Mouse (Mus musculus) retina, adult 2 months (tissue): ENCODE measurements around the gene Maml3.

Source experiments
- DNase-seq: peaks from one replicate; pipeline ENCODE4 v3.0.0-alpha.2; 2012; ENCODE audit warnings: low read depth, low spot score

The Maml3 gene

DNA sequence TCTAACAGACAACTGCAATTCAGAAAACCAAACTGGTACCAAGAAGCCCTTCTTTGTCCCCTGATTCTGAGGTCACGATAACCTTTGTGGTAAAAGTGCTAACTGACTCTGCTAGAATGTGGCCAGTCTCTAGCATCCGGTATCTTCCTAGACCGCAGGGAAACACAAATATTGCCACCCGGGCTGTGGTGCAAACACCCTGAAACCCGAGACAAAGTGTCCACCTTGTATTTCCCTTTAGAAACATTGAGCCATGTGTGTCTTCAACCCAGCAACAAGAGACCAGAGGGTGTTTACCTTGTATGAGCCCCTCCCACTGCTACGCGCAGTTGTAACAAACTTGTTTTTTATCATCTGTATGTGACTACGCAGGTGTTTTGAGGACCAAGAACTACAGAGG is 359.7 kb downstream of the Maml3 start:
- no peak for DNase-seq

DNA sequence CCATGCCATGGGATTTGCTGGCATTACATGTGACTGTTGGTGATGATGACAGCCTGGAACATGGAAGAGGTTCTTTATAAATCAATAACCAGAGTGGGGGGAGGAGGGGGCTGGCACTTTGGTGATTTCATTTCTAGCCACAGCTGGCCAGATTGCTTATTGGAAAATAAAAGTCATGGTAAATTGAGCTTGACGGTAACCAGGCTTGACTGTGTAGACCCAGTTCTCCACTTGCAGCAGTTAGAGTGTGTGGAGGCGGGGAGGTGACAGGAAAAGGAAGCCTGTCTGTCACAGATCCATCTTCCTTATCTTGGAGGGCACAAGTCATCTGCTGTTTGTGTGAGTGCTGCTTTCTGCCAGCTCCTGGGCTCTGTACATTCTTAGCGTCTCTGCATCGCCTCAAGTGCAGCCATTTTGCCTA is 360.5 kb downstream of the Maml3 start:
- DNase-seq: no peak

DNA sequence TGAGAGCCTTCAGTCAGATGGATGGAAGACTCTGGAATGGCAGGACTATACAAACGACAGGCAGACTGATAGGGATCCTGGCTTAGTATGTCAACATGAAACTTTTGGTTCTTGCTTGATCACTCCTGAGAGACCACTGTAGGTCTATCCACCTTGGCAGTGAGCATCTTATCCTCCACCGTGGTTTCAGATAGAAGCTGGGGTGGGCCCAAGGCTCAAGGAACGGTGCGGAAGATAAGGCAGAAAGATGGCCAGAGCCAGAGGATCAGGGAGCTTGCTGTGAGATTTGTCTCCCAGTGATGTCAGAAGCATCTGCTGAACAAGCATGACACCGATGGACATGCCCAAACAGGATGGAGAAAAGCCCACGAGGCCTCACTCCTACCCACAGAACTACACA is 362.5 kb downstream of the Maml3 start:
- DNase-seq: no peak

DNA sequence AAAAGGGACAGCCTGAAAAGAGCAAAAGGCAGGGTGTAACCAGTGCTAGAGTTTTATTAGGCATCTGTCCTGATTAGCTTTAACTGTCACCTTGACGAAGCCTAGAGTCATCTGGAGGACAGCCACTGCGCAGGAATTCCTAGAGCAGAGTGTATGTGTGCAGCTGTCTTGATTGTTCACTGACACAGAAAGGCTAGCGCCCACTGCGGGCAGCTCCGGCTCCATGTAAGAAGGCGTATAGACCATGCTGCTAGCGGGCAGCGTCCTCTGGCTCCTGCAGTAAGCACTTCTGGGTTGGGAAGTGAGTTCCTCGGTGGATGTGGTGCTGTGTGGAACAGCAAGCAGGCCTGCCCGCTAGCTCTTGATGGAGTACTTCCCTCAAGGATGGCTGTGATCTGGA is 363.1 kb downstream of the Maml3 start:
- DNase-seq: no peak

DNA sequence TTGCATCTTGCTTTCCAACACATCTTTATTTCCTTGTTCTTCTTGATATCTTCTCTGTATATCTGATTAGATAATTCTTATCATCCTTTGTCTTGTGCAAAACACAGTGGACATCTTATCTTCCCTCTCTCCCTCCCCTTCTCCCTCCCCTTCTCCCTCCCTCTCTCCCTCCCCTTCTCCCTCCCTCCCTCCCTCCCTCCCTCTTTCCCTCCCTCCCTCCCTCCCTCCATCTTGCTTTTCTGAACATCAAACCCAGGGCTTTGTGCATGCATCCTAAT is 365.1 kb downstream of the Maml3 start:
- DNase-seq: no peak

DNA sequence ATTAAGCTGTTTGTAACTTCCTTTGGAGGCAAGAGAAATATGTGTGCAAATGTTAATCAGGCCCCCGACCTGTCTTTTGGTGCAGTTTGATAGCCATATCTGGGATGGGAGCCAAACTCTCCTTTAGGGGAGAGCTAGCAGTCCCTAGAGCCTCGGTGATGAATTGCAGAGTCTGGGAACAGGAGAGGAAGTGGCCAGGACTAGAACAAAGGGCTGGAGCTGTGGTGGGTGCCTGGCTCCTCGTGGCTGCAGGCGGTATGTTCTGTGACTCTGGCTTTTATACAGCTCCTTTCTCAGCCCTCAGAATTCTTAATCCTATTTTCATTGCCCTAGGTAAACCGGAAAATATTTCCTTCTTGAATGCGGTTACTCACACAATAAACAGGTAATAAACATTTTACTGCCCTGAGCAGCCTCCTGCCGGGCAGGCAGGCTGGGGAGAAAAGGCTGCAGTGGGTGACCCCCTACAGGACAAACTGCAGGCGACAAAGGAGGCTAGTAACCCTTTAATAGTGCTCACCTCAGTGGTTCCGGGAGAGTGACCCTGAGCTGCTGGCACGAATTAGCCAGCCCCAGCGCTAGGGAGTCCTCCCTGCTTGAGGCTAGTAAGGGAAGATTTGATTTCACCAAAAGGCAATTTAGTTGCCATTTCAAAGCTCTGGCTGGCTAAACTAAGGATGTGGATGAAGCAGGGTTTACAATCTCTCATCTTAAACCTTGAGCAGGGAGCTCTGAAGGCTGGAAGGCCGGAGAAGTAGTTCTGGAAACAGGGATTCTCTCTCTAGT is 365.6 kb downstream of the Maml3 start:
- no peak for DNase-seq

DNA sequence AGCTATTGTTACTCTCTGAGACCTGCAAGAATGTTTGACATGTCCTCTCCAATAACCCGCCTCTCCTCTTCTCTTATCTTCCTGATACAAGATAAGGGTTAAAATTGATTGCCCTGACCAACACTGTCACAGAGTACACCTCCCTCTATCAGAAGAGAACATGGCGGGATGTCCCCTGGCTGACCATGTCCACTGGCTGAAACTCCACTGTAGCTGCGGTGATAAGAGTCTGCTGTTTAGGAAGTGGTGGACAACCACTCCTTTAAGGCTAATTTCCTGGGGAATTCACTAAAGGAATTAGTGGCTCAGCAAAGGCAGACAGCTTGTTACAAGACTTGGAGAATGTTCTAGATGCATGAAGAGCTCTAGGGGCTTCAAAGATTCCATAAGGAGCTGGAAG is 371.2 kb downstream of the Maml3 start:
- DNase-seq: no peak

DNA sequence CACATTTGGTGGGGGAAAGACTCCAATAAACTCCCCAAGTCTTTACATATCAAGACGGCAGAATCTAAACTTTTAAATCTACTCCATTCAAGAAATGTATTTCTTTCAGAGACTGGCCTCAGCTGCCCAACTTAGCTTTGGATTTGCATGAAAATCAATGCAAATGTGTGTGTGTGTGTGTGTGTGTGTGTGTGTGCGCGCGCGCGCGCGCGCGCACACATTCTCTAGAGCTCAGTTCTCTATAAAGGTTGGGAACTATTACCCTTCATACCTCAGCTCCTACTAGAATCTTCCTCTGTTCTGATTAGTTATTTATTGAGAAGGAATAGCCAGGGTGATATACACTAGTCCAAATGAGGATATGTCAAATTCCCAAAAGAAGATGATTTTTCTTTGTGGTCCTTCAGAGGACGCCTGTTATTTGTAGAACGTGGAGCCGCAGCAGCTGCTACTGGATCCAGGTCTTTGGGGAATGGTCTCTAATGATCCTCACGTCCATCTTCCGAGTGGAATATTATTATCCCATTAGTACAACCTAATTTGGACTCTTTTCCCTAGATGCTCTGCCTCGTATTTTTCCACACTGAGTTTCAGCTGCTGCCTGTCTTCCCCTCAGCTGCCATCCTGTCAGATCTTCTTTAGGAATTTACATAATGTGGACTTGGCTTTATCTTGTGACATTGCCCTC is 372.8 kb downstream of the Maml3 start:
- no peak for DNase-seq

DNA sequence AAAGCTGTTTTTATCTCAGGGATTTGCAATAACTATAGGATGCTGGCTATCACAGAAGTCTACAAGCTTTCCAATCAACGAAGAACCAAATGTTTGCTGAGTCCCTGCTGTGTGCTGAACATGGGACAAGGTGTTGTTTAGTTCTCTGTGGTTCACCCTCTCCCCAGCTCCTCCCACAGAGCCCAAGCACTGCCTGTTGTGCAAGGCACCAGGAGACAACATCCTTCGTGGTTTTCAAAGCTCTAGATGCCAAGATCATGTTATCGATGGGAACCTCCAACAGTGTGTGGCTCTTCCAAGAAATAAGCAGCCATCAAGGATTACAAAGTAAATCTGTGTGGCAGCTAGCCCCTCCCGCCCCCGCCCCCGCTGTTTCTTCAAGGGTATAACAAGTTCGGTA is 374.2 kb downstream of the Maml3 start:
- DNase-seq: no peak

DNA sequence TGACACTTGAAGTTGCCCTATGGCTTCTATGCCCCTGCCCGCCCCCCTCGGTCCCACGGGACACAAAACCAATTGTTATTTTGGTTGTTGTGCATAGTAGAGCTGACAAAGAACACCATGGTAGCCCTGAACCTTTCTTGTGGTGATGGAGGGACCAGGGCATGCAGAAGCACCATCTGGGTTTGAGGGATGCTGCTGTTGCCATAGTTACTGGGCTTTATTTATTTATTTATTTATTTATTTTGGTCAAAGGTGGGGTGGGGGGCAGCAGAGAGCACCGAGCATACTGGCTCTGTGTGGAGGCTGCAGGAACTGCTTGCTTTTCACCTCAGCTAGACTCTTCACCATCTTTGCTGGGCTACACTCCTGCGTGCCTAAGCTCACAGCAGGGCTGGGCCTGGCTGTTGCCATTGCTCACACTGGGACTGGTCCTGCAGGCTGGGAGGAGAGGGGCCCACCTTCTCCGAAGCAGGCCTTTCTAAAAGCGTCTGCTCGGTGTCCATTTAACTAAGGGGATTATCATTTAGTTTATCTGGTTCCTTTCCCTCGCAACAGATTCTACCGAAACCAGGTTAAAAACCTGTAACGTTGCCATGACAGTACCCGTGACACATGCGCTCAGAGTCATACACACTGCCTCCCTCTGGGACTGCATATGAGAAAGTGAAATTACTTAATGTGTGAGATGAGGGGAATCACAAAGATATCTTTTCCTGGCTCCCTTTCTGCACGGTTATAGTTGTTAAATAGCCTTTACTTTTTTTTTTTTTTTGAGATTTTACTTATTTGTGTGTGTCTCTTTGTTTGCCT is 375.6 kb downstream of the Maml3 start:
- DNase-seq: no peak

DNA sequence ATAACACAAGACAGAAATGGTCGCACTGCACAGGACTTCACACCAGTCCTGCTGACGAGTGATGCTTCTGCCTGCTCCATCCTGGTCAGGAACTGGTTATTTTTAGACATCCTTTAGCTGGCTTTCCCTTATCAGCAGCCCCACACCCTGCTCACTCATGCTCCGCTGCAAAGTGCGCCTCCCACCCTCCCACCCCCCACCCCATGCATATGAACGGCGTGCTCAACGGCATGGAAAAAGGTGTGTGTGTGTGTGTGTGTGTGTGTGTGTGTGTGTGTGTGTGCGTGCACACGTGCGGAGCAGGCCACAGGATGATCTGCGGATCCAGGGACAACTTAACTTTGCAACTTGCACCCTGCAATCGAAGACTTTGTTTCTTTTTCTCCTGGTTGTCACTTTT is 376.4 kb downstream of the Maml3 start:
- DNase-seq: no peak

DNA sequence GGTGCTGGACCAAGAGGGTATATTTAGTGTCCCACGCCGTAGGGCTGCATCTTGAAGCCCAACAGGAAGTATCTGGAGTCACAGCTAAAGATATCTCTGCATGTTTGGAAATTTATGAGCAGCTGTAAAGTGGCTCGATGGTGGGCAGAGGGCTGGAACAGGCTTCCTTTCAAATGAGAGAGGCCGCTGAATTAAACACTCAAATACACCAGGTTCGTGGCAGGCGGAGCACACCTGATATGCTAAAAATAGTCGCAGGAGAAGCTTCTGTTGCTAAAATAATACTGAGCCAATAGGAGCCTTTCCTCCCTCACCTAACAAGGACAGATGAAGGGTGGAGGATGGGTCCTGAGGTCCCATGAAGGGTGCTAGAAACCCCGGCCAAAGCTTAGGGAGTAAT is 376.9 kb downstream of the Maml3 start:
- DNase-seq: no peak

DNA sequence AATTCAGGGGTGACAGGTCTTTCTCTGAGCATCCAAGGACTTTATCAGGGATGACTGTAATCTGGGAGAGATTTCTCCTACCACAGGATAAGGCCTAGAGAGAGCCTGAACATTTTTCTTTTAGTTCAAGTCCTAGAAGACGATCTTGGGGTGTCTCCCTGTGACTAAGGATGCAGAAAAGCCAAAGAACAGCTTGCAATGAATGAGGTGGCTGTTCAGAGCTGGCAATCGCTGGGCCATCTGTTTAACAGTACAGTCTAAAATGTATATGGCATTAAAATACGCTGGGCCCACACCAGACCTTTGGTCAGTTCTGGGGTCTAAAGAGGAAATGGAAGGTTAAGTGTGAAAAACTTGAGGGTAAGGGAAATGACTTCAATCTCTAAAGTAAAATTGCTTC is 377.4 kb downstream of the Maml3 start:
- no peak for DNase-seq

DNA sequence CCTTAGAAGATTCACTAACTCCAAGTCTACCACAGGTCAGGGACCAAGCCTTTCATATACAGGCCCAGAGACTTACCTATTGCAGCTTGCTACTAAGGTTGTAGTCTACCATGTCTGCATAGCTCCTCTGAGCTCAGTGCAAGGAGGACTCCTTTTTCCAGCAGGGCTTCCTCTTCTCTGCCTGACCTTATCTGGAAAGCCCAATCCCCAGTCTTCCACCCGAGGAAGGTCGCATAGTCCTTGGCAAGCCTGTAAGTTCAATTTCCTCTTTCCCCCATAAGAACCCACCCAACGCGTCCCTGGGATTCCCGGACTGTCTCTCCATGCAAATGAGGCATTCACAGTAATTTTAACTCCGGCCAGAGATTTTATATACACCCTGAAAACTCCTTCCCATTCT is 378.6 kb downstream of the Maml3 start:
- DNase-seq: no peak

DNA sequence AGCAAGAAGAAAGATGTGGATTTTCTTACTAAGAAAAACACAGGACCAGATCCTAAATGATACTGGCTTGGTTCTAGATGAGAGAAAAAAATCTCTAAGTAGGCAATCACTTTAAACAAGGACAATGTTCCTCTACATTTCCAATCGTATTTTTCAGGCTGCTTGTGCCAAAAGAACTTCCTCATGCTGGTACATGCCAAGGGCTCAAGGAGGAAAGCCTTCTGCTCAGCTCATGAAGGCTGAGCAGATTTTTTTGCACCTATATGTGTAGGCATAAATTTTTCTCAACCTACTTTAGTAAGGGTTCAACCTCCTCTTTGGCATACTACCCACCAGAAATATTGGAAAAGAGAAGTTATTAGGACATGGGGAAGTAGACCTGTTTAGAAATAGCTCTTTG is 384.9 kb downstream of the Maml3 start:
- DNase-seq: no peak

DNA sequence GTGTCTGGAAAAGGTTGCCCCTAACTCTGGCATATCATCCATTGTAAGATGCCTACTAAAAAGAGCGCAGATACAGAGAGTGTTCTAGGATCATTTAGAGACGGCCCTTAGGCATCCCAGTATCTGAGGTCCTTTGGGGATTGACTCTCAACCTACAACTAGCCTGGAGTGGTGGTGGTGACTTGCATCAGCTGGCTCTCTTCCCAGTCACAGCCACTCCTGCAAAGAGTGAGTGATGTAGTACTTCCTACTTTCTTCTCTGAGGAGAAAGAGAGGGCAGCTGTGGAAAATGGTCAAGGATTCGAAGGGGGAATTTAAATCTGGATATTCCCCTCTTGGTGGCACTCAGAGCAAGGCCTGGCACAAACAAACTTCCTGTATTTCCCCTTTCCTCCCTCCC is 385.5 kb downstream of the Maml3 start:
- DNase-seq: no peak

DNA sequence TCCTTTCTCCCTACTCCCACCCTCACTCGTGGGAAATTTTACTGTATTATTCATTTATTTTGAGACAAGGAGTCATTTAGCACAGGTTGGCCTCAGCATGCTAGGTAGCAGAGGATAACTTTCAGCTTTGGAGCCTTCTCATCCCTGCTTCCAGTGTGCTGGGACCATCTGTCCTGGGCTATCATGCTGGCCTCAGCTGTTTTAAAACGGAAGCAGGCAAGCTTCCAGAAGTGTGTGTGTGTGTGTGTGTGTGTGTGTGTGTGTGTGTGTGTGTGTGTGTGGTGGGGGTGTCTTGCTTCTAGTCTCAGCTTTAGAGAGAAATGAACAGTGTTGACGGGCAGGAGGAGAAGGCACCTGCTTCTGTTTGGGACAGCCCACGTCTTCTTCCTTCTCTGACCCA is 387.0 kb downstream of the Maml3 start:
- no peak for DNase-seq

DNA sequence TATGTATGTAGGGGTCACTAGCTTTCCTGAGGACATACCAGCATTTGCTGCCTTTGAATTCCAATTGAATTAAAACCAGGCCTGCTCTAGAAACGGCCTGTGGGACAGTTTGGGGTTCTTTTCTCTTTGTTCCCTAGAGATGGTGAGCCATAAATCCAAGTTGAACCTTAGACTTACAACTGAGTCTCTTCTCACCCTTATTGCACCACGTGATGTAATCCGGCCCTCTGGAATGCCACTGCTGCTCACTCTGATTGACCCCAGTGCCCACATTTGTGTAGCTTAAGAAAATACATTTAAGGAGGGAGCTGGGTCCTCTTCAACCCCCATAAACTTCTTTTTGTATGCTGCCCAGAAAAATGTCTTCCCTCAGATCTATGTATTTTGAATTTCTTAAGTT is 387.4 kb downstream of the Maml3 start:
- no peak for DNase-seq

DNA sequence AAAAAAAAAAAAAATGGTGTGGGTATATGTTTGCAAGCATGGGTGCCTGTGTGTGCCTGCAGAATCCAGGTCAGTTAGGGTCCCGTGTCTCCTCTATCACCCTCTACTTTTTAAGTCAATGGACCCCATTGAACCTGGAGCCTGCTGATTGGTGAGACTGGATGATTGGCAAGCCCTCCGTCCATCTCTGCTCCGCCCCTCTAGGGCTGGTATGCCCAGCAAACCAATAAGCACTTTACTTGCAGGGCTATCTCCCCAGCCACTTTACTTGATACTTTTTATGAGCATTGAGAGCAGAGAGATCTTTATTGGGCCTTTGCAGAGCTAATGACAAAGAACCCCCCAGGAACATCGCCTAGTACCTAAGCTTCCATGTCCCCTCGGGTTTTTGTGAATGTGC is 390.4 kb downstream of the Maml3 start:
- no peak for DNase-seq

DNA sequence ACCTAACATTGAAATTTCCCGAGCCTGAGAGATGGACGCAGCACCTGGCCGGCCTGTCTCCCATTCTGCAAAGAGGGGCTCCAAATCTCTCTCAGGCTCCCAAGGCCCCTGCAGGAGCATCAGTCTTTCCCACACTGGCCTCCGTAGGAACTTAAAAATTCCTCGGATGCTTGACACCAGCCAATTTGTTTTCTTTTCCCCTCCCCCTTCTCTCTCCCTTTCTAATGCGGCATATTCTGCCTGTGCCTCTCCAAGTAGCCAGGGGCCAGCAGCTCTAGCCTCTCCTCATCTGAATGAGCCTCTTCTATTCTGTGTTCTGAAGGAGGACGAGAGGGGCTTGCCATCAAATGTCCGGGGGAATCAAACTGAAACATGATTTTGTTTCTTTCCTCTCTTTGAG is 391.6 kb downstream of the Maml3 start:
- no peak for DNase-seq

DNA sequence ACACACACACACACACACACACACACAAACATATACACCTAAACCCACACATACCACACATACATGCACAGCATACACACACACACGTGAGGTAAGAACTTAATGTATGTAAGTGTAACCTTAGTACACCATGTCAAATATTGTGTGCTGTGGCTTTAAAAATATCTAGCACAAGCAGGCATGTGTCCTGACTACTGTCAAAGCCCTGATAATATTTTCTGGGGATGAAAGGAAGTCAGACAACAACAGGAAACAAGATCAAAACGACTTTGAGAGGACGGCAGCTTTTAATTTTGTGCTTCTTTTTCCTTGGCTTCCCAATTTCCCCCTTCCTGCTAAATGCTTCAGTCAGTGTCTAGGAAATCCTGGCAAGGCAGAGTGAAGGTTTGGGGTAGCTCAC is 392.5 kb downstream of the Maml3 start:
- DNase-seq: no peak

DNA sequence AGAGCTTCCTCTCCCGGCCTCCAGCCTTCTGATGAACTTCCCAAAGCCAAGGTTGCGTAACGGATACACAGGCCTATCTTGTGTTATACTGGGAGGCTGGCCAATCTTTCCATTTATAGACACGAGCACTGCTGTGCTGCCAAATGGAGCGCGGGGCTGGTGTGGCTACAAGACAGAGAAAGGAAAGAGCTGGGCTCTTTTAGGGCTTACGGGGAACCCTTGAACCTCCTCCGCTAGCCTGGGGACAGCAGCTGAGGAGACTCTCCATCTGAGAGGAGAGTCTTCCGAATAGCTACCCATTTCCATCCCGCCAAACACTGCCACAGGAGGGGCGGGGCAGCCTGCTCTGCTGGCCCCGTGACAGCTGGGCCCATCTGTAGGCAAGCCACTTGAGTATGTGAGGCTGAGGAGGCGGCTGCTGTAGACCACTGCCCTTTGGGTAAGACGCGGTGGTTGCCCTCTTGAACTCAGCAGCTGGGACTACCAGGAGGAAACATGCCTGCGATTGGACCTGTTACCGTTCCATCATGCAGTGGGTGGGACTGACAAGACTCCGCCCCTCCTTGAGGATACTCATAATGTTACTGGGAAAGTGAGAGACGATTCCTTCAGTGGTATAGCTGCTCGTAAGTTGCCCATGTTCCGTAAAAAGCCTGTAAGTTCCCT is 396.0 kb downstream of the Maml3 start:
- no peak for DNase-seq
